Mouse (Mus musculus) ovary, adult 2 months (tissue): ENCODE results near the gene Homez. TPM values are rescaled to one million over a fixed set of nuclear protein-coding genes. Genes with fewer than 3 reads are reported as not detected.

Source experiments
- polyA plus RNA-seq: library from polyadenylated mRNA; depleted of rRNA; stranded (reverse); fragments of >200 nt; gene quantifications from 2 replicates; pipeline ENCODE4 v1.2.3, GENCODE M21; 2012; rRNA removed

Homez gene
- 6.3 and 8.0 TPM in 2 replicates for polyA plus RNA-seq

DNA sequence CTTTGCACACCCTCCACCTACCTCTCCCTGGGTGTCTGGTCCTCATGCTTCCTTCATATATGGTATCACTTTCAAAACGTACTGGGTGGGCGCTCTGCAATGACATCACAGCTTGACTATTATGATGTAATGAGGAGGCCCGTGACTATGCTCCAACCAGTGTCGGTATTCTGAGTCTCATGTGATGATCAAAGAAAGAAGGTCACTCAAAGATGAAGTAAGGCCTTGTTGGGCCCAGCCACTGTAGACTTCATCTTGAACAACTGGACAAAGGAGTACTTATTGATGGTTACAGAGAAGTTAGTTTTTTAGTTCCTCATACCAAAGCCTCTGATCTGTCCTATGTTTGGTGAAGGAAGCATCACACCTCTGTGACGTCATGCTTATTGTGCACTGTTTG, at the start of gene Homez:
Gene Homez (minus strand): TSS at position 101 of the 400 bp plus-strand sequence.

DNA sequence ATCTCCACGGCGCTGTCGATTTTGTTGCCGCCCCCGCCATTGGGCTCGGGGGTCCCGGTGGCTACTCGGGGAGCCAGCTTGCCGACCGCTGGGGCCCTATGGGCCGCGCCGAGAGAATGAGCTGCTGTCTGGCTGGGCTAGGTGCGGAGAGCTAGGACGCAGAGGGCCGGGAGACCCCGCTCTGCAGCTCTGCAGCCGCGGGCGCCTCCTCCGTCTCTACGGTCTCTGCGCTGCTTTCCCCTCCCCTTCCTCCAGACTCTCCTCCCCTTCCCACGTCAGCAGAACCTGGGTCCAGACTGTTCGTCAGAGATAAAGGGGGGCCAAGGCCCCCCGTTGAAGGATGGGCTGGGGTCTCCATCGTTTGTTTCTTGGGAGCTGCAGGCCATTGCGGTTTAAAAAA, 42.1 kb upstream of the Homez start, which contains the start of gene Slc22a17:
Gene Slc22a17 (minus strand): TSS at position 247 of the 400 bp plus-strand sequence.

GRCm38 (mm10) chr14:54892200-54892599, 21.4 kb upstream of the Homez start, which contains the start of gene Pabpn1:
Gene Pabpn1 (plus strand): TSS chr14:54892500.

DNA sequence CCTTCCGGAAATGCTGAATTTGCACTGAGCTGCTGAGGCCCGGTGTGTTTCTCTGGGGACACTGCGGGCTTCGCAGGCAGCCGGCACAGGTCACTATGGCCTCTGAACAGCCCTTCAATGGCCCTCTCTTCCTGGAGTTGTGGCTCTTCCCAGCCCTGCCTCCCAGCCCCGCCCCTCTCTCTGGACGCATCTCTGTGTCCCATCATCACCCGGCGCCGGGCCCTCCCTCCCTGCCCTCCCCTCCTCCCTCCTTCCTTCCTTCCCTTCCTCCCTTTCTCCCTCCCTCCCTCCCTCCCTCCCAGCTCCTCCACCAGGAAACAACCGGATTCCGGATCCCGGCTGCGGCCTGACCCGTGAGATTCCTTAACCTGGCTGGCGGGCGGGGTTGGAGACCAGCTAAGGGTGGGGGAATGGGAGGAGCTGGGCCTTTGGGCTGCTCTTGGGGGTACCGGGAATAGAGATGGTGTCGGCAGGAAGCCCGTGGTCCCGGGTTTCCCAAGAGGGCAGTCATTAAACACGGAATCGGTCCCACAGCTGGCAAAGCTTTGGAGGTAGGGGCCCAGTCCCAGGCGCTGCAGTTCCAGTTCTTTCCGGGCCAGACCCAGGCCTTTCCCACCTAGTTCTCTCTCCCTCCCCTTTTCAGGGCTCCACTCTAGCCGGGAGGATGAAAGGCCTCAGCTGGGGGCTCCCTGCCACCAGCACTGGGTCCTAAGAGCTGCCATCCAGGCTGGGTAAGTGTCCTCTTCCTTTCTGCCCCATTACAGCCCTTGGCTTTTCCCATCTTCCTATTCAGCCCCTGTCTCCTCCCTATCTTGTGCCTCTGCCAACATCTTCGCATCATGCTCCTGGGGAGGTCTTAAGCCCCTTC, 12.6 kb upstream of the Homez start, which contains the start of the genes Bcl2l2 and Gm20521:
Gene Bcl2l2 (plus strand): TSS at position 224 of the 868 bp plus-strand sequence.
Gene Gm20521 (plus strand): TSS at position 288 of the 868 bp plus-strand sequence.

GRCm38 (mm10) chr14:54877048-54877715, 6.4 kb upstream of the Homez start, which contains the start of gene Ppp1r3e:
Gene Ppp1r3e (minus strand): TSS chr14:54877550.

GRCm38 (mm10) chr14:54813991-54814390, 56.8 kb downstream of the Homez start, which contains the start of gene Rnf212b:
Gene Rnf212b (plus strand): TSS chr14:54814141.

Other genes with a start within 250 kb of the Homez start
- gene Psmb11, start 249.5 kb downstream of the Homez start, polyA plus RNA-seq: 0.20 and 0.33 TPM in 2 replicates
- gene Gm17606, start 230.0 kb downstream of the Homez start, polyA plus RNA-seq: not detected in 2 replicates
- 16.8 and 16.9 TPM in 2 replicates for gene Cdh24, start 229.6 kb downstream of the Homez start, polyA plus RNA-seq
- gene 1700123O20Rik, start 184.7 kb downstream of the Homez start, polyA plus RNA-seq: 72.7 and 96.5 TPM in 2 replicates
- 165 and 172 TPM in 2 replicates for gene Acin1, start 184.0 kb downstream of the Homez start, polyA plus RNA-seq
- gene Gm29776, start 172.1 kb downstream of the Homez start, polyA plus RNA-seq: 0.26 and 0.71 TPM in 2 replicates
- 2.2 and 2.5 TPM in 2 replicates for gene Cebpe, start 158.8 kb downstream of the Homez start, polyA plus RNA-seq
- 70.9 and 104 TPM in 2 replicates for gene Slc7a8, start 89.0 kb downstream of the Homez start, polyA plus RNA-seq
- gene Rnf212b, start 56.8 kb downstream of the Homez start, polyA plus RNA-seq: 0.19 and 0.30 TPM in 2 replicates
- gene Ppp1r3e, start 6.6 kb upstream of the Homez start, polyA plus RNA-seq: 34.3 and 54.4 TPM in 2 replicates
- gene Bcl2l2, start 12.4 kb upstream of the Homez start, polyA plus RNA-seq: 48.5 and 61.4 TPM in 2 replicates
- 14.1 and 17.9 TPM in 2 replicates for gene Gm20521, start 12.5 kb upstream of the Homez start, polyA plus RNA-seq
- gene Pabpn1, start 21.5 kb upstream of the Homez start, polyA plus RNA-seq: 120 and 167 TPM in 2 replicates
- gene Slc22a17, start 42.2 kb upstream of the Homez start, polyA plus RNA-seq: 262 and 375 TPM in 2 replicates
- 66.5 and 92.1 TPM in 2 replicates for gene Efs, start 55.2 kb upstream of the Homez start, polyA plus RNA-seq
- gene Il25, start 61.7 kb upstream of the Homez start, polyA plus RNA-seq: 0.97 and 1.7 TPM in 2 replicates
- gene Cmtm5, start 65.3 kb upstream of the Homez start, polyA plus RNA-seq: 2.8 and 5.0 TPM in 2 replicates
- gene Myh6, start 96.0 kb upstream of the Homez start, polyA plus RNA-seq: 0.36 and 0.39 TPM in 2 replicates
- gene Gm17428, start 106.0 kb upstream of the Homez start, polyA plus RNA-seq: not detected in 2 replicates
- 0.63 and 0.85 TPM in 2 replicates for gene Myh7, start 123.7 kb upstream of the Homez start, polyA plus RNA-seq
- 8.5 and 10.3 TPM in 2 replicates for gene Ngdn, start 144.5 kb upstream of the Homez start, polyA plus RNA-seq
- gene Zfhx2, start 221.4 kb upstream of the Homez start, polyA plus RNA-seq: 1.3 and 1.5 TPM in 2 replicates
- 5.6 and 7.9 TPM in 2 replicates for gene Thtpa, start 223.8 kb upstream of the Homez start, polyA plus RNA-seq
- 36.3 and 37.4 TPM in 2 replicates for gene Ap1g2, start 235.6 kb upstream of the Homez start, polyA plus RNA-seq
- gene Jph4, start 246.0 kb upstream of the Homez start, polyA plus RNA-seq: 14.2 and 24.0 TPM in 2 replicates